Mouse (Mus musculus) mouse embryonic stem cell (cell line): Measurements from ENCODE around the gene Ifitm10.
"Not testable (repeated sequence)": the region's sequence is repeated elsewhere in the genome, so short reads cannot be mapped to it uniquely, and the experiment has no call there.

Source experiments
- in situ Hi-C, 2 experiments: fragments of 300-500 bp; cut with MboI; formaldehyde crosslinking; loops; 1 replicate in 1 of 2; 3 replicates in 1 of 2; pipeline ENCODE4 v1.14.3; 2019 to 2020; ENCODE audit warnings: low sequenced_read_pairs in 2 of 2, low pct_unique_long_range_greater_than_20kb in 1 of 2, mixed read lengths in 1 of 2; ENCODE audit not compliant: unreplicated experiment in 1 of 2

Ifitm10 gene

DNA sequence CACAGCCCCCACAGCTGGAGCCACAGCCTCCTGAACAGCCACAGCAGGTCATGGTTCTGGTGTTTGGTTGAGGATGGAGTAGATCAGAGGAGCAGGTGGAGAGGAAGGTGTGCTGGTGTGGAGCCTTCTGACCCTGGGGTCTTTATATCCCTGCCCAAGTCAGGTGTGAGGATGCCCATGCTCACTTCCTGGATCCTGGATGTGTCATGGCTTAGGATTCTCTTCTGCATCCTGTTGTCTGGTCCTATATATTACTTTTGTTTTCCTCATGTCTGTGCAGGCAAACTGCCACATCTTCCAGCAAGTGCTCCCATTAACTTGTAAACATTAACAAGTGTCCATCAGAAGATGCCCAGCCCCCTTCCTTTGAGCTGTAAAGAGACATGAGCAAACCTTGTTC, 76.5 kb downstream of the Ifitm10 start, which contains the start of gene Krtap5-1:
Krtap5-1 (minus strand) TSS at position 101 of the 400 bp plus-strand sequence.
- in situ Hi-C loops: not testable (repeated sequence)

DNA sequence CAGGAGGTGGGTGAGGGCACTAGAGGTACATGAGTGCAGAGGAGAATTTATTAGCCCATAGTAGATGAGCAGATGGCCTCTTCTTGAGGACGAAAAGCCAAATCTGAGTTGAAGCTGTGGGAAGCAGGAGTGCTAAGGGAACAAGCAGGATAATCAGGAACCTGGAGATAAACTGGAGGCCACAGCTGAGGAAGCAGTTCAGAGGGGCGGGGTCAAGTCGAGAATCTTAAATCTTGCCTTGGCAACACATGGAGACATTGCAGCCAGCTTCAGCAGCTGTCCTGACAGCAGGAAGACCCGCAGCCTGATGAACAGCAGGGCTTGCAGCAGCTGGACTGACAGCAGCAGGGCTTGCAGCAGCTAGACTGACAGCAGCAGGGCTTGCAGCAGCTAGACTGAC, 77.4 kb downstream of the Ifitm10 start:
- in situ Hi-C loops: not testable (repeated sequence)

DNA sequence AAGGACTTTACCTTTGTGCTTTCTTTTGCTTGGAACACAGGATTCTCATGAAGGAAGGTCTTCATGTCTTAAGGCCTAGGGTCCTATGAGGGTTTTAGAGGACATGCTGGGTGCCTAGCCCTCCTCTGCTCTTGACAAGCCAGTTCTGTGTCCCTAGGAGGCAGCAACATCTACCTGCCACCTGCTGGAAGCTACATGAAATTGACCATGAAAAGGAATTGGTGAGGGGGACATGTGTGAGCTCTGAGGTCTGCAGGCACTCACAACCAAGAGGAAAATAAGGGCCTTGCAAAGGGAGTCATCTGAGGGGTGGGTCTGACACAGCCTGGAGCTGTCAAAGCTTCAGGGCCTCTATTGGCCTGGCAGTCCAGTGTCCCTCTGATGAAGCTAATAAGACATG, 78.1 kb downstream of the Ifitm10 start:
- in situ Hi-C loops: no loop called here

DNA sequence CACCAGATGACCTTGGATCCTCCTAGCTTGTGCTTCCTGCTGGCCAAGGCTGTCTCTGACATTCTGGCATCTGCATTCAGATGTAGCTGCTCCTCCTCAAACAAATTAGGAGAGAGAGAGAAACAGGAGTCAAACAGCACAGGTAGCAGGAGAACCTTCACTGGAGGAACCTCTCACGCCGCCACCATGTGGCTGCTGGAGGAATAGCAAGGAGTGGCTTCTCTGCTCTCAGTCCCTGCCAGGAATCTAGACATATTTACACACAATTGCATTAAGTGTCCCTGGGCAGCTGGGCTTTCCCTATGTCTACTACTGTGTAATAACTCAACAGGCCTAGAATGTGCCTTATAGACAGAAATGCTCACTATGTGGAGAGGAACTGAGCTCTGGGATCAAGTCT, 79.7 kb downstream of the Ifitm10 start:
- in situ Hi-C loops: not testable (repeated sequence)

DNA sequence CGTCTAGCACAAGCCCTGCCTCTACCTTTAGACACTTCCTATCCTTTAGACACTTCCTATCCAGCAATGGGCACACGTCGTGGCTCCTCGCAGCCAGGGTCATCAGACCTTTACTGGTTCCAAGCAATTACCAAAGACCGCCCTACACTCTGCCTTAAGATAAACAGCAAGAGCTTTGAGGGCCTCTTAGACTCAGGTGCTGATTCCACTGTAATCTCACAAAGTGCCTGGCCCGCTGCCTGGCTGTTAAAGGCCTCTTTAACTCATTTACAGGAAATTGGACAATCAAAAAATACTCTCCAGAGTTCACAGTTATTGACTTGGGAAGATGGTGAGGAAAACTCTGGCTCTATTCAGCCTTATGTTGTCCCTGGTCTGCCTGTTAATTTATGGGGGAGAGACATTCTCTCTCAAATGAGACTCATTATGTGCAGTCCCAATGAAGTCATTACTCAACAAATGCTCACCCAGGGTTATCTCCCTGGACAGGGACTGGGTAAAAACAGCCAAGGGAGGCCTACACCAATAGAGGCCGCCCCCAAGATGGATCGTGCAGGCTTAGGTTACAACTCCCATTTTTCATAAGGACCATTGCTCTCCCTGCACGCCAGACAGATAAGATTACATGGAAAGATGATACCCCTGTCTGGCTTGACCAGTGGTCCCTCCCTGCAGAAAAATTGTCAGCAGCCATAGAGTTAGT, 87.5 kb downstream of the Ifitm10 start:
- in situ Hi-C loops: not testable (repeated sequence)

DNA sequence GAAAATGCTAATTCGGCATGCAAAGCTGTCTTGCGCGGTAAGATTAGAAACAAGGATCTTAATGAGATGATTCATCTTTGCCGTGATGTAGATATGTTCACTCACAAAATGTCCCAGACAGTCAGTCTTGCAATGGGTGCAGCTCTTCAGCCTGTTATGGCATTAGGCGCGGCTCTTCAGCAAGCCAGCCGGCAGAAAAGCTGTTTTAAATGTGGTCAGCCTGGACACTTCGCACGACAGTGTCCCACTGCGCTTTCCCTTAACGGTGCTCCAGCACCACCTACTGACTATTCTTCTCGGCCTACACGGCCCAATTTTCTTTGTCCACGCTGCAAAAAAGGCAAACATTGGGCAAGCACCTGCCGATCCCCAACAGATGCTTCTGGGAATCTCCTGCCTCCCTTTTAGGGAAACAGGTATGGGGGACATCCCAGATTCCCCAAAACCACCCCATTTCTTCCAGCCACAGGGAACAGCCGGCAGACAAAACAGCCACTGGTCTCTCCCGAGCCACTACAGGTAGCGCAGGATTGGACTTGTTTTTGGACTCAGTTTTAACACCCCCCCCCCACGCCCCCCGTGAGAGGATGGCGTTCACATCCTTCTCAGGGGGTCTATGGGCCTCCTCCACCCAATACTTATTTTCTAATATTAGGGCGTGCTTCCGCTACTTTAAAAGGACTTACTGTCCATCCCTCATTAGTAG, 88.3 kb downstream of the Ifitm10 start:
- in situ Hi-C loops: no loop called here

DNA sequence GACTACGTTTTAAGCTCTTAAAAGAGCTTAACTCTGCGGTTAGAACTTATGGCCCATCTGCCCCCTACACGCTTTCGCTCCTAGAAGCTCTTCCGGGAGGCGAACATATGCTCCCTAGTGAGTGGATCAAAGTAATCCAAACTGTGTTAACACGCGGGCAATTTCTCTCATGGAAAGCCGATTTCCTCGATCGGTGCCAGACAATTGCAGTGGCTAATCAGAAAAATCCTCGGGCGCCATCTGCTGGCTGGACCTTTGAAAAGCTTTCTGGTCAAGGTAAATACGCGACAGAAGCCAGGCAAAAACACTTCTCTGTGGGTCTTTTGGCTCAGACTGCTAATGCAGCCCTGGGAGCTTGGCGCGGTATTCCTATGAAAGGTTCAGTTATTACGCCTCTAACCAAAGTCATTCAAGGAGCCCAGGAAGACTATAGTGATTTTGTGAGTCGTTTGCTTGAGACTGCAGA, 88.9 kb downstream of the Ifitm10 start:
- in situ Hi-C loops: no loop called here

DNA sequence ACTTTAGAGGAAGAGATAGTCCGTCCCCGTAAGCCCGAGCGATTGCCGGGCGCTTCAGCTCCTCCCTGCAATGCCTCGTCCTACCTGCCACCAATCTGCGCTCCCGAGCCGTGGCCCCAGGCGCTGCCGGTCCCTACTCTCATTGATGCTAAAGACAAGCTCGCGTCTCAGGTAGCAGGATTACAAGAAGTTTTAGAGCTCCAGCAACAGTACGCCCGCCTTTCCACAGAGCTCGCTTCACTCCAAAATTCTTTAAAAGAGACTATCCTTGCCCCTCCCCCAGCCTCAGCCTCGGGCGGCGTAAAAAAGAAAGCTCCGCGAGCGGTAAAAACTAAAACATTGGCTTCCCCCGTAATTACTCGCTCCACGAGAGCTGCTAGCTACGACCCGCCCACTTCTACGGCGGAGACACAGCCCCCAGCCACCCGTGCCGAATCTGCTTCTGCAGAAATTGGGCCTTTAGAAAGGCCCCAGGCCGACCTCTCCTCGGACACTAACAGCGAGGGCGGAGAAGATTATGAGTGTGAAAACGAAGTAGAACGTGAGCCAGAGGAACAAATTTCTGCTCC, 89.4 kb downstream of the Ifitm10 start:
- in situ Hi-C loops: no loop called here

DNA sequence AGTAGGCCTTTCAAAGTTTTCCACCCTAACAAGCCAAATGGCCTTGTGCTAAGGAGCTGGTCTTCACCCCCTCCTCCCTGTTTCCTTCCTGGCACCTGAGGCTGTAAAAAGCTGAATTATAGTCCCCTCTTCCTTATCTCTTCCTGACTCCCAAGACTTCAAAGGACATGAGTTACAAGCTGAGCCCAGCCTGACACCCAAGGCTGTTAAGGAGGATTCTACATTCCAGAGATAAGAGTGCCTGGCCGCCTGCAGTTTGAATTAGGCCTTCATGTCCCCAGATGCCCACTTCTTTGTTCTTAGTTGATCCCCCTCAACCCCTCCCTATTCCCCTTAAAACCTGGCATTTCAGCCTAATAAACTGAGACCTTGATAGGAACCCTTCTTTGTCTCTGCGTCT, 90.7 kb downstream of the Ifitm10 start:
- in situ Hi-C loops: not testable (repeated sequence)

DNA sequence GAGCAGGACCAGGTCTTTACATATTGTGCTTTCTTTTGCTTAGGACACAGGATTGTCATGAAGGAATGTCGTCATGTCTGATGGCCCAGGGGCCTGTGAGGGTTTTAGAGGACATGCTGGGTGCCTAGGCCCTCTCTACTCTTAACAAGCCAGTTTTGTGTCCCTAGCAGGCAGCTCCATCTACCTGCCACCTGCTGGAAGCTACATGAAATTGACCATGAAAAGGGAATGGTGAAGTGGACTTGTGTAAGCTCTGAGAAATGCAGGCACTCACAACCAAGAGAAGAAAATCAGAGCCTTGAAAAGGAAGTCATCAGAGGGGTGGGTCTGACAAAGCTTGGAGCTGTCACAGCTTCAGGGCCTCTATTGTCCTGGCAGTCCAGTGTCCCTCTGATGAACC, 94.3 kb downstream of the Ifitm10 start:
- in situ Hi-C loops: not testable (repeated sequence)

DNA sequence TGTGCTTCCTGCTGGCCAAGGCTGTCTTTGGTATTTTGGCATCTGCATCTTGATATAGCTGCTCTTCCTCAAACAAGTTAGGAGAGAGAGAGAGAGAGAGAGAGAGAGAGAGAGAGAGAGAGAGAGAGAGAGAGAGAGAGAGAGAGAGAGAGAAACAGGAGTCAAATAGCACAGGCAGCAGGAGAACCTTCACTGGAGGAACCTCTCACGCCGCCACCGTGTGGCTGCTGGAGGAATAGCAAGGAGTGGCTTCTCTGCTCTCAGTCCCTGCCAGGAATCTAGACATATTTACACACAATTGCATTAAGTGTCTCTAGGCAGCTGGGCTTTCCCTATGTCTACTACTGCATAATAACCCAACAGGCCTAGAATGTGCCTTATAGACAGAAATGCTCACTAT, 95.4 kb downstream of the Ifitm10 start:
- in situ Hi-C loops: not testable (repeated sequence)
